Comparison of ENCODE assay signal across 12 mouse cellular contexts in genomic region chr10:24384061-24384460, GRCm38 (mm10).
"Had no signal": no experiment of that assay in that cellular context is flagged by ENCODE, and none has a peak within 500 bp of the region (broad histone marks: within the 10 kb centered on the region; RNA-seq: fewer than 3 reads in every experiment).

No protein-coding gene starts in this region.

- H3K27ac ChIP-seq: limb, embryonic 15.5 days; liver, embryonic 13.5 days; lung, embryonic 15.5 days; midbrain, embryonic 12.5 days; neural tube, embryonic 15.5 days; stomach, postnatal 0 days had no signal

- H3K4me2 ChIP-seq: limb, embryonic 15.5 days; liver, embryonic 13.5 days; lung, embryonic 15.5 days; midbrain, embryonic 12.5 days; neural tube, embryonic 15.5 days had no signal

- H3K4me3 ChIP-seq: limb, embryonic 15.5 days; liver, embryonic 13.5 days; lung, embryonic 15.5 days; midbrain, embryonic 12.5 days; myocyte; neural tube, embryonic 15.5 days had no signal

- H3K27me3 ChIP-seq: limb, embryonic 15.5 days; liver, embryonic 13.5 days; lung, embryonic 15.5 days; midbrain, embryonic 12.5 days; neural tube, embryonic 15.5 days had no signal

- H3K9ac ChIP-seq: limb, embryonic 15.5 days; liver, embryonic 13.5 days; liver, postnatal 0 days; lung, embryonic 15.5 days; midbrain, embryonic 12.5 days; neural tube, embryonic 15.5 days had no signal

- H3K4me1 ChIP-seq: limb, embryonic 15.5 days; liver, embryonic 13.5 days; midbrain, embryonic 12.5 days; neural tube, embryonic 15.5 days had no signal

- H3K36me3 ChIP-seq: limb, embryonic 15.5 days; liver, embryonic 13.5 days; lung, embryonic 15.5 days; midbrain, embryonic 12.5 days; neural tube, embryonic 15.5 days had no signal

- H3K9me3 ChIP-seq: limb, embryonic 15.5 days; liver, embryonic 13.5 days; lung, embryonic 15.5 days; midbrain, embryonic 12.5 days; neural tube, embryonic 15.5 days had no signal

- ATAC-seq: liver, postnatal 0 days had no signal

- DNase-seq: kidney, postnatal 25 days; liver, embryonic 13.5 days; liver, postnatal 0 days; right cerebral cortex, adult 18-20 months; right cerebral cortex, postnatal 25 days; thymus, postnatal 4 days had no signal
